Mouse (Mus musculus) left cerebral cortex, adult 18-20 months (tissue): ENCODE results near the gene Ccr6. TPM values are rescaled to one million over a fixed set of nuclear protein-coding genes. Genes with fewer than 3 reads are reported as not detected.
A peak's percentile ranks its signal among the peaks of the same experiment; 100 is the strongest.
"Not testable (repeated sequence)": the region's sequence is repeated elsewhere in the genome, so short reads cannot be mapped to it uniquely, and the experiment has no call there.

Experiments
- DNase-seq, 2 experiments: peaks; one replicate each; pipeline ENCODE4 v3.0.0; 2021 to 2022; ENCODE audit warnings: low spot score in 2 of 2, mixed read lengths in 1 of 2
- long read RNA-seq, 2 experiments: library from polyadenylated mRNA; stranded (forward); transcript quantifications; one replicate each; pipeline ENCODE4 v2.0.0; 2021
- total RNA-seq, 2 experiments: library from RNA; stranded (reverse); gene quantifications; 2 replicates each; pipeline ENCODE4 v1.2.3; 2021

The Ccr6 gene
- total RNA-seq = under 1 TPM in 1 of 2 experiments, not detected in 1; 0.46 TPM
- long read RNA-seq, experiment 1, partial matches to known transcripts = 0 of 1 reads
- long read RNA-seq, experiment 1, other reads (novel, unspliced or antisense) = 0 of 1 reads
- long read RNA-seq, experiment 2 = 0 reads

DNA sequence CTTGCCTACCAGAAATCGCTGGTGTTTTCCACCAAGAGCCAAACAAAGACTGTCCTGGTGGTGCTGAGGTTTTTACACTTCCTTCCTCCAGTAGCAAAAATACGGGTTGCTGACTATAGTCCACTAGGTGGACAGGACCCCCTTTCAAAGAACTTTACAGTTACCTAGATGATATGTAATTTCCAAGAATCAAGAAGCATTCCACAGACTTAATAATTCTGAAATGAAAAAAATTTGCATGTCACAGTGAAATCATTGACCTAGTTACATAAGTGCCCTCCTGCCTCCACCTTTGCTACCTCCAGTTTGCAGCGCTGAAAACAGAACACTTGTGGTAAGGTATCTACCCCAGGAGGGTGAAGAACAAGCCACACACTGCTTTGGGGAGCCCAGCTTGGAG is at the start of gene Ccr6:
Ccr6 (plus strand) TSS at position 301 of the 400 bp plus-strand sequence.
- DNase-seq = no peak

DNA sequence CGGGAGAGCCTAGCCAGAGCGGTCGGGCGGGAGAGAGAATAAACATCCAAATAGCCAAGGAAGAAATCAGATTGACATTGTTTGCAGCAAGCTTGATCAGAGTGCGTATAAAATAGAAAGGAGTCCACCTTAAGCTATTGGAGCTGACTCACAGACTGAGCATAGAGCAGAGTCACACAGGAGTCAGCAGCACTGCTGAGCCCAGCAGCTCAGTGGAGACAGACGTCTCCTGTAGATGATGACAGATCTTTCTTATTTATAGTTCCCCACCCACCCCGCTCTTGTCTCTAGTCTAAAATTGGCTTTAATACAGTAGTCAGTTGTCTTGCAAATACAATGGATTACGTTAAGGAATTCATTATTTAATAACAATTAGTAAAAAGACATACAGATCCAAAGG is 42.2 kb upstream of the Ccr6 start:
- no peak for DNase-seq

DNA sequence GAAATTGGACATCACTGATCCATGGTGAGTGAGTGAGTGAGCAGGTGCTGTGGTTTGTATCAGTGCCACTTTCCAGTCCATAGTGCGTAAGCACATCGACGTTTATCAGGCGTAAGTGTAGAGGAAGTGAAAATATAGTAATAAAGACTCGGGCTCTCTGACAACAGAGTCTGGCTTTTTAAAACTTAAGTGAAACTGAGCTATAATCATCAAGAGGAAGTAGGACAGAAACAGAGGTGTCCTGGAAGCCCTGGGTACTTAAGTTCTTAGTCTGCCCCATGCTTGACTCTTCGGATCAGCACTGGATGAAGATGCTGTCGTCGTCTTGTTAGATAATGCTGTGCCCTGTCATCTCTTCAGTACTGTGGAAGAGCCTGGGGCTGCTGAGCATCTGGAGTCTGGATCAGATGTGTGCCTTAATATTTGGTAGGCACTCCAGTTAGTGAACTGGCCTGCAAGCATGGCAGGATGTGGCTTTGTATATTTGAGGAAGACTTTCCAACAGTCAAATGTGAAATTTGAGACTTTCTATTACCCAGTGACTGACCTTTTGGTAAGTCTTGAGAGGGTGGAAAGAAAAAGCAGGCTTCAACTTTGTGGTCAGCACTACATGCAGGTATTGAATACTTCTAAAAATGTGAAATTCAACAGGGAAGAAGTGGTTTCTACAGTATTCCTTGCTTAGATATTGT is 40.0 kb upstream of the Ccr6 start:
- no peak for DNase-seq

DNA sequence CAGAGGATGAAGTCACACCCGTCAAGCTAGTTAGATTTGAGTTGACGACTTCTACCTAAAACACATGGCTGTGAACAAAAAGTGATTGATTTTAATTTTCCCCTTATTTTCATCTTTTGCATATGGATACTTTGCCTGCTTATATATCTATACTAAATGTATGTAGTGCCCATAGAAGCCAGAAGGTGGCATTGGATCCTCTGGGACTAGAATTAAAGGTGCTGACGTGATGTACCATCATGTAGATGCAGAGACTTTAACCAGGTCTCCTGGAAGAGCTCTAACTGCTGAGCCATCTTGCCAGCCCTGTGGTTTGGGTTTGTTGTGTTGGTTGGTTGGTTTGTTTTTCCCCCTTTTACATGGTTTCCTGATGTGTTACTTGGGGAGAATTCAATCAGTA is 38.2 kb upstream of the Ccr6 start:
- DNase-seq = no peak

DNA sequence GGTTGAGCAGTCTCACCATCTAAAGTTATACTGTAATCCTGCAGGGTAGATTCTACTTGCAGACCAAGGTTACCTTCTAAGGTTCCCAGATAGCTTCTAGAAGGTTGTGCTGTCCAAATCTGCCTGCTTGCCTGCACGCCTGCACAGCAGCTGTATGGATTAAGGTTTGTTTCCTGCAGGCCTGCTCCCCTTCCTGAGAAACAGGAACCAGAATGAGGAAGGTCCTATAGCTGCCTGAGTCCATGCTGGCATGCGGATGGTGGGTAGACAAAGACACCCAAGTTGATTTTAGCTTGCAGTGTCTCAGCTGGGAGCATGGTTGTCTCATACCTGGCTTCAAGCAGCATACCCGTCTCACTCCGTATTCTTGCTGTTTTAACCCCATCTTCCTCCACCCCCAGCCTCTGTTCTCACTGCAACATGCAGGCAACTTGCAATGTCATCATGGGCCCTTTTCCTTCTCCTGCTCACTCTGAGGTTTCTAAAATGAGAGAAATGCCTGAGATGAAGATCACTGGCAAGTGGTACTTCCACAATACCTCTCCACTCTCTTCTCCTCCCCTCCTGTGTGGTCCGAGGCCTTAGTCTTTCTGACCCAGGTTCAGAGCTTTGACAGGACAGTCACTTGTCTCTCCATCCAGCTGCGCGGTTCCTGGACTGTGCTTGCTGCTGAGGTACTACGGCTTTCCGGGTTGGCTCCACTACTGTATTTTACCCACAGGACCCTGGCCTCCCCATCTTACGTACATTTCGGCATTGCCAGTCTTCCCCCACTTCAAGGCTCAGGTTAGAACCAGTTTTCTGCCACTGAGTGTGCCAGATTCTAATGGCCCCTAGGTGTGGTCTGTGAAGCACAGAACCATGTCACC is 36.5 kb upstream of the Ccr6 start:
- DNase-seq = no peak

DNA sequence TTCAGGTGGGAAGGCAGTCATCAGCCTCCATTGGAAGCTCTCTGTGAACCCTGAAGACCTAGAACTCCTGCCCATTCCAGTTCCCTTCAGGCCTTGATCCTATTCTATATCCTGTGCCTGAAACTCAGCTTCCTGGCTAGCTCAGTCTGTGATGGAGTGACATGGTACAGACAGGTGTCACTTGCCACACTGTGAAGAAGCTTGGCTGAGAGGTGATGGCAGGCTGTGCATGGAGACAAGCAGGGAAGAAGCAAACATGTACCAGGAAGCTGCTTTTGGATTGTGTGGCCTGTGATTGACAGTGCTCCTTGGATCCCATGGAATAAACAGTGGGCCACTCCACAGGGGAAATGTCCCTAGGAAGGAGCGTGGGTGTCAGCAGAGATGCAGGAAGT is 35.9 kb upstream of the Ccr6 start:
- no peak for DNase-seq

DNA sequence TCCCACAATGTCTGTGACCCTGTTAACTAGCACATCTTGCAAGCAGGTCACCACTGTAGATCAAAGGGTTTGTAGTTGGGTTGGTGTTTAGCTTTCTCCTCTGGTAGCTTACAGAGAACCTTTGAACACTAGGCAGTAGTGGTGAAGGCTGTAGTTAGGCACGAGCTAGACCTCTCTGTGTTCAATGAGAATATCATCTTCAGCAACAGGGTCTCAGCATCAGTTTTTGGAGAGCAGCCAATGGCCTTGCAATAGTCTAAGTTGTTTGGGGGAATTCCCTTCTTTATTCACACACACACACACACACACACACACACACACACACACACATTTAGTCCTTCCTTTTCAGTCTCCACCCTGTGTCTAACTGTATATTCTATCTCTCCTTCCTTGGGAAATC is 32.4 kb upstream of the Ccr6 start:
- no peak for DNase-seq

DNA sequence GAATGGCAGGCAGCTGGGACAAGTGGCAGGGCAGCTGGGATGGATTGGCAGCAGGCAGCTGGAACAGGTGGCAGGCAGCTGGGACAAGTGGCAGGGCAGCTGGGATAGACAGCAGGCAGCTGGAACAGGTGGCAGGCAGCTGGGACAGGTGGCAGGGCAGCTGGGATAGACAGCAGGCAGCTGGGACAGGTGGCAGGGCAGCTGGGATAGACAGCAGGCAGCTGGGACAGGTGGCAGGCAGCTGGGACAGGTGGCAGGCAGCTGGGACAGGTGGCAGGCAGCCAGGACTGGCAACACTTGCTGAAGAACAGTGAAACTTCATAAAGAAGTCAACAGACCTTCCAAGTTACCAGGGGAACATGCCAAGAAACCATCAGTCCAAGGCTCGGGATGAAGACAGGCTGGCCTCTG is 30.6 kb upstream of the Ccr6 start:
- not testable (repeated sequence) for DNase-seq

DNA sequence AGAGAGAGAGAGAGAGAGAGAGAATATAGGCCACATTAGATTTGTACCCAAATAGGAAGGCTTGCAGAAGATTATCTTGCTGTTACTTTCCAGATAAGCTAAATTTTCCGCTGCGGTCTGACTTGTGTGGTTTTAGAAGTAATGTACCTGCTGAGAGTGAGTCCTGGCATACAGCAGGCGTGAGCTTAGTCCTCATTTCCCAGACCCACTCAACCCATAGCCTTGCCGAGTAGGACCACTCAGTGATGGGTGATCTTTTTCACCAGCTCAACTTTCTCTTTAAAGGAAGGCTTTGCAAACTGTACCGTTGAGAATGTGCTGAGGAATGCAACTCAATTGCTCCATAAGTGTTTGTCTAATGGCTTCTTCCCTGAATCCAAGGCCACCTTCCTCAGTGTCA is 29.2 kb upstream of the Ccr6 start:
- no peak for DNase-seq

DNA sequence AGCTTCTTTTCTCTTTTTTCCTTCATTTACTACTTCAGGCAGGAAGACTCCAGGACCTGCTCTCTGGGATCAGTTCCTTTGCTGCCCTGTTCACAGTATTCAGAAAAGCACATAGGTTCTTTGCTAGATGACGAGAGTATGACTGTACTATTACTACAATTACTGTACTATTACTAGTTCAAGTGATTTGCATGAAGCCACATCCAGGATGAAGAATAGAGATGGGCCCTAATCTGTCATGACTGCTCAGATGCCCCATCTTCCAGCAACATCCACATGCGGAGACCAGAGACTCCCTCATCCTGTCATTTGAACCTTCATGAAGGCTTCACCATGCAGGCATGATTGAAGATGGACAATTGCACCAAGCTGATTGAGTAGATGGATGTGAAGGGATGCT is 26.1 kb upstream of the Ccr6 start:
- no peak for DNase-seq

DNA sequence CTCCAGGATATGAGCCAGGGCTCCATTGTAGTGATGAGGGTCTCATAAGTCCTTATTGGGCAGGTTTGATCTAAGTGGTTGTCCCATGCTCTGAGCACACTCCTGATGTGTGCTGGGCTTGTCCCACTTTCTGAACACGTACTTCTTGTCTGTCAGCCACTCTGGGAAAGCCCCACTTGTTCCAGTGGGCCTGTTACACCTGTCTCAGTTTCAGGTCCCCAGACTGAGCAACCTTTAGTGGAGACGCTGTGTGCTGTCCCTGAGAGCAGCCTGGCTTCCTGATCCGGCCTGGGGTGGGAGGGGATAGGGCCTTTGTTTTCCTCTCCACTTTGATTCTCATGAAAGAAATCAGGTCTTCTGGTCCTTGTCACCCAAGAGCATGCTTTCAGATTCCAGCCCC is 25.7 kb upstream of the Ccr6 start:
- no peak for DNase-seq

DNA sequence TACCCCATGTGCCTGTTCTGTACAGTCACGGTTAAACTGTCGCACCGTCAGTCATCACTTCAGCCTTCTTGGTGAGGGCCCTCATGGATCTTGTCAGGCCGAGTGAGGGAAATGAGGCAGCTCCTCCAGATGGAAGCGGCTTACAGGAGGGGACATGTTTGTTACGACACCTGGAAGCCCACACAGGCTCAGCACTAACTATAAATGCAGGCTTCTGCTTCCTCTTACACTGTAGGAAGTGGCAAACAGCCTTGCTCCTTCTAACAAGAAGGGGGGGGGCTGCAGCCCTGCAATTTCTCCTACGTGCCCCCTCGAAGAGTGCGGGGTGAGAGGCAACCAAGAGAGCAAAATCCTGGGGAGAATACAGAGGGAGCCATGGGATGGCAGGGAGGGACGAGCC is 25.2 kb upstream of the Ccr6 start:
- DNase-seq = no peak

DNA sequence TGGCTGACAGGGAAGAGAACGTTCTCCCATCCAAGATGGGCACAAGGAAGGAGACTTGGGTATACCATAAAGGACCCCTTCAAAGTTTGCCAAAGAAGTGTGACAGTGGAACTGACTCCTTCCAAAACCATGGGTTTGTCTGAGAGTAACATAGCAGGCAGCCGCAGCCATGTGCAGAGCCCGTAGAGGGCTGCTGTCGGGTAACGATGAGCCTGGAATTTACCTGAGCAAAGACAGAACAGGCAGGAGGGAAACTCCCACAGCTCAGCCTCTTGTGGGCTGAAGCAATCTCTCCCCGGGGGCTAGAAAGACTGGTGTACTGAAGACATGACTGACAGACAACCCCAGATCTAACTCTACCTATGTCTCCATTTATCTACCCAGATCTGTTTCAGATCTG is 24.4 kb upstream of the Ccr6 start:
- no peak for DNase-seq

DNA sequence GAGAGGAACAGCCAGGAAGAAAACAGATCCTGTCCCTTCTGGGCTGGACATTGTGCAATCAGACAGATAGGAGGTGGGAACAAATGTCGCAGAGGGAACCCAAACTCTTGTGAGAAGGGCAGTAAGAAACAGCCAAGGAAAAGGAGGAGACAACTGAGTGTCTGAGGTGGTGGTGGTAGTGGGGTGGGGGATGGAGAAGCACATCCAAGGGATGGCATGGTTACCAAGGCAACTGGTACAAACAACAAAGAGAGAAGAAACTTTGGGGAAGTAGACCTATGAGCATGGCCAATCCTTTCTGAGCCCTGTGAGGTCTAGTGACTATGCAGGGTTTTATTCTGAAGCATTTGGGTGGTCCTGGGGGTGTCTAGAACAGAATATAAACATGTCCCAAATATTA is 21.5 kb upstream of the Ccr6 start:
- DNase-seq = no peak

DNA sequence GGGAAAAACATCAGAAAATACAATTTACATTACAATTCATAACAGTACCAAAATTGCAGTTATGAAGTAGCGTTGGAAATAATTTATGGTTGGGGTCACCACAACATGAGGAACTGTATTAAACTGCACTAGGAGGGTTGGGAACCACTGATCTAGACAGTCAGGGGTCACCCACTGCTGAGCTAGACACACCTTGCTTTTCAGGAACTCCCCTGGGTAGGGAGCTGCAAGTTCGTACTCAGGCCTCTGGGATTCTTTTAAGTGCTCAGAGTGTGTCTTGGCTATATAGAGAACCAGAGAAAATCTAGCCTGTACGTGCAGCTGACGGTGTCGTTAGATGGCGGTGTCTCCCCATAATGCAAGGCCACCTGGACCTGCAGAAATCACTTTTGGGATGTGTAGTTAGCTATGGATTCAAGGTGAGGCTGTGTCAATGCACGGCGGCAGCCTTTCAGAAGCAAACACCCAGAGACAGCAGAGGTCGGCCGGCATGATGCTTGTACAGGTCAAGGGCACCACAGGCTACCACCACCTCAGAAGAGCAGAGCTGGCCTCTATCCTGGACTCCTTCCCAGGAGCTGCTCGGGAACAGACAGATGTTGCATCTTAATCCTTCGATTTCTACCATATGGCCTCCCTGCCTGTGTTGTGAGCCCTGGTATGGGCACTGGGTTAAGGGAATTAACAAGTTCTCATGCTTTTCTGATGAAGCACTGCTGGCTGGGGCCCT is 20.7 kb upstream of the Ccr6 start:
- no peak for DNase-seq

DNA sequence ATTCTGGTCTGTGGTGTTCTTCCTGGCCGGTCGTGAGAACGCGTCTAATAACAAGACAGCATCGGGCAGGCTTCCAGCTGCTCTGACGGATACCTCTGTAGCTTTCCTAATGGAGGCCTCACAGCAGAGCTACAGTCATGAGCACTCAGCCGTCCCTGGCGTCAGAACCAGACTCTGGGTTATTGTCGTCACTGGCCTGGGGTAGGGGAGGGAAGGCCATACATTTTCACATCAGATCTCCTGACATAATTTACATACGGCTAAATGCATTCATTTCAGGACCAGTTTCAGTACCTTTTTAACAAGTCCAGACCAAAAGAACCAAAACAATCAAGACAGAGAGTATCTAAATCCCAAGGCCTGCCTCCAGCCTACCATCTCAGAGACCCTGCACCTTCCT is 12.6 kb upstream of the Ccr6 start:
- no peak for DNase-seq

DNA sequence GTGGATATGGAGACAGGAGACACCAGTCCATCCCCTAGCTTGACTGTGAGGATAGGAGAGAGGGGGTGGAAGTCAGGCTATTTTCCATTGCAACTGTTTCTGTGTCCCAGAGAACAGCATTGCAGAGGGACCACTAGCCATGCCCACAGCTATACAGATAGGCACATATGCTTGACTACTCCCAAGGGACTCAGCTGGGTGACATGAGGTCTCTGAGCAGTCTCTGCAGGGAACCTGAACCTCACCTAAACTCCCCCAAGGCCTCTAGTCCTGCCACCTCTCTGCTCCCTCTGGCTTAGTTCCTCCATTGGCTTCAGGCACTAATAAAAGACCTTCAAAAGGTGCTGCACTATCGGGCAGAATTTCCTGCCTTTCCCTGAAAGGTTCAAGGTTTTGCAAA is 11.8 kb upstream of the Ccr6 start:
- DNase-seq = no peak

DNA sequence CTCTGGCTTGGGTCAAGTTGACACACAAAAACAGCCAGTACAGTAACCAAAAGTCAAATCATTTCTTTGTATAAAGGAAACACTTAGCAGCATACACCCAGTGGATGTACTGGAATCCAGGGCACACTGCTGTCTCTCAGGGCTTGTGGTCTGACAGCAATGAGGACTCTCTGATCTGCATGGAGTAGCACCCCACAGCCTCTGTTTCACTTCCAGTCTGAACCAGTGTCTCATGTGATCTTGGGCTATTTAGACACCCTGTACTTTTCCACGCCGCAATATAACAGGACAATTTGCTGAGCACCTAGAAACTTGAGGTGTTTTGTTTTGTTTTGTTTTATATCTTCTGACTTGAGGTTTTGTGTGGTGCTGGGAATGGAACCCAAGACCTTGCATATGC is 10.7 kb upstream of the Ccr6 start:
- no peak for DNase-seq

DNA sequence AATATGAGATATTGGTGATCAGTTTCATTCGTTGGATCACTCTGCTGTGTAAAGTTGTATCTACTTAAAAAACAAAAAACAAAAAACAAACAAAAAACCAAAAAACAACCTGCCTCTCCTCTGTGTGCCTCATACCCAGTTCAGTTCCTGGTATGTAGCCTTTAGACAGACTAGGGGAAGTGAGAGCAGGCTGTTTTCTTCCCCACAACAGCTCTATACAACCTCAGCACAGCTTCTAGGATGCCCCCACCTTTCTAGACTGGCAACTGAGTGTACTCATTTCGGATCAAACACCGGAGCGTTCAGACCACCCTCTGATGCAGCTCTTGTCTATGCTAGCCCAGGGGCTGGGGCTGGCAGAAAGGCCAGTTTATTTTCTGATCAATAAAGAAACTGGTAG is 10.1 kb upstream of the Ccr6 start:
- DNase-seq = no peak

DNA sequence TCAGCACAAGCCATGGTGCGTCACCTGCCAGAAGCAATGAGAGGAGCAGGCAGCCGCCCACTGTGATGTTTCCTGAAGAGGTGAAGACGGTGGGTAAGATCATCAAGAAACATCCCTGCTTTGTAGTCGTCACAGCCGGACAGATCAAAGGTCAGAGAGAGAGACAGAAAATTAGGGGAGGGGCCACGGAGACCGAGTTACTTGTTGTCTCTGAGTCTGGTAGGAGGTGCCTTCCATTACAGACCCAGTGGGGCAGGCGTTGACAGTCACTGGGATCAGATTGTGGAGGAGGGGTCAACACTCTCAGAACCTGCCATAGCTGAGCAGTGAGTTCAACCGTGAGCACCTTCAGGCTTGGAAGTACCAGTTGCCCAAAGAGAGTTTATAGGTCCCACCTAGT is 7.2 kb upstream of the Ccr6 start:
- no peak for DNase-seq

DNA sequence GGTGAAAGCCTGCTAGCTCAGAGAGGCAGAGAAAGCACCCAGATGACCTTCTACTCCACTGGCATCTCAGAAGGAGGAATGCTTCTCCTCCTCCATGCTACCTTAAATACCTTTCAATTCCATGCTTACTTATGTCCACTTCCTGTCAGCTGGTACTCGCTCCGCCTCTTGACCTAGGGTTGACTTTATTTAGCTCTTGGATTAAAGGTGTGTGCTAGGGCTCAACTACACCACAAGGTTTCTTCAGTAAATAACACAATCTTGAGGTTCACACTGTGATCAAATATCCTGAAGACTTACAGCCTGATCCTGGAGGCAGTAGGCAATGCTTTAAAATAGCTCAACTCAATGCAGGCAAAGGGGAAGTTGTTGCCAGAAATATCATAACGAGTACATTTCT is 6.2 kb upstream of the Ccr6 start:
- no peak for DNase-seq

DNA sequence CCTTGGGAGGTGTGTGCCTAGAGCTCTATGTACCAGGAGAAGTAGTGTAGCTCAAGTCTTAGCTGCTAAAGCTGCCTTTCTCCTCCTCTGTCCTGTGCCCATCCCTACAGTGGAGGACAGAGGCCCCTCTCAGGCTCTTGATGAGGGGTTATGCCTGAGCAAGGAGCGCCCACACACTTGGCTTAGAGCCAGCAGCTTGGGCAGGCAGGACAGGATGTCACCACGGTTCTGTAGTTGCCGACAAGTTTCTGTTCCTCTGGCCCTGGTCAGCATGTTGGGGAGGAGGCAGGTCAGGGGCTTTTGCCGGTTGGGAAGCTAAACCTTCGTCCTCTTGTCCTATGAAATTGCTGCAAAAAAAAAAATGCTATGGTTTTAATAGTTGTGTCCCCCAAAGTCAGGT is 3.8 kb upstream of the Ccr6 start:
- DNase-seq = peak; percentile 13 to 20
